Mouse (Mus musculus) lung, adult 2 months (tissue): ENCODE measurements at regions not wholly inside any gene's neighbourhood (a gene's known extent, or its start where the extent isn't known, plus 50 kb on each side); places are given as distances from the start of the nearest gene placed in this dataset.

ENCODE experiments used
- DNase-seq: peaks from one replicate; pipeline ENCODE4 v3.0.0; 2022
- H3K4me1 ChIP-seq: fragments of 200-500 bp; 2 replicates; pipeline ENCODE4 v1.6.1; 2011; ENCODE audit warnings: low read length; ENCODE audit not compliant: control insufficient read depth, insufficient read depth
- H3K4me3 ChIP-seq: fragments of 200-500 bp; replicated peaks from 2 replicates; pipeline ENCODE3; 2011; ENCODE audit warnings: low read depth, mild to moderate bottlenecking, control low read depth, low read length; ENCODE audit errors: extremely low read depth
- CTCF ChIP-seq: fragments of 200-500 bp; IDR thresholded peaks from 2 replicates; pipeline ENCODE4 v1.5.1; 2011; ENCODE audit warnings: mild to moderate bottlenecking, low read length, control low read depth; ENCODE audit not compliant: insufficient read depth
- POLR2A ChIP-seq: fragments of 200-500 bp; IDR thresholded peaks from 2 replicates; pipeline ENCODE4 v1.6.1; 2011; ENCODE audit warnings: low read depth, mild to moderate bottlenecking, control low read depth, low read length, borderline replicate concordance; ENCODE audit errors: extremely low read depth
- WGBS: fragments of 180-500 bp; shearing (Covaris S2); methylation state at CpG from one replicate; pipeline ENCODE4 v1.1.7; 2018; 5-methylcytosine and 5-hydroxymethylcytosine counted together

- H3K4me3 ChIP-seq = no peak overlapping the region
- TF ChIP-seq CTCF (no peak), POLR2A (no peak)
- H3K4me1 ChIP-seq = no peaks in the 10 kb centered on the region
- DNase-seq = no peak
- WGBS = 69% methylated on average over 8 of the region's 8 CpGs
Measured at GRCm38 (mm10) chr4:31608811-31609210, 355.1 kb upstream of the Map3k7 start.

- no peak for TF ChIP-seq POLR2A
- TF ChIP-seq CTCF = no peak
- 79% methylated on average over 6 of the region's 6 CpGs for whole genome bisulfite sequencing
Measured at GRCm38 (mm10) chr4:31609559-31609958, 354.3 kb upstream of the Map3k7 start.

GRCm38 (mm10) chr4:31612147-31612824 lies 351.6 kb upstream of the Map3k7 start:
- 72% methylated on average over 8 of the region's 8 CpGs for WGBS
- DNase-seq = no peak
- Histone ChIP-seq H3K4me1 (no peaks in the 10 kb centered on the region), H3K4me3 (no peak overlapping the region)
- TF ChIP-seq CTCF (no peak), POLR2A (no peak)

More at GRCm38 (mm10) chr4:31609559-31609958, 354.3 kb upstream of the Map3k7 start:
- Histone ChIP-seq H3K4me3 (no peak overlapping the region), H3K4me1 (no peaks in the 10 kb centered on the region)
- no peak for DNase-seq

- TF ChIP-seq POLR2A = no peak
- no peak for TF ChIP-seq CTCF
- H3K4me3 ChIP-seq = no peak overlapping the region
- DNase-seq = no peak
- no peaks in the 10 kb centered on the region for H3K4me1 ChIP-seq
- 77% methylated on average over 9 of the region's 9 CpGs for WGBS
Measured at GRCm38 (mm10) chr4:31612825-31613514, 350.9 kb upstream of the Map3k7 start.

- DNase-seq = no peak
- TF ChIP-seq CTCF (no peak), POLR2A (no peak)
- Histone ChIP-seq H3K4me1 (no peaks in the 10 kb centered on the region), H3K4me3 (no peak overlapping the region)
- 75% methylated on average over 7 of the region's 7 CpGs for WGBS
Measured at GRCm38 (mm10) chr4:31617572-31617971, 346.3 kb upstream of the Map3k7 start.

- Histone ChIP-seq H3K4me3 (no peak overlapping the region), H3K4me1 (no peaks in the 10 kb centered on the region)
- no peak for DNase-seq
- 43% methylated on average over 4 of the region's 4 CpGs for WGBS
- no peak for TF ChIP-seq POLR2A
- no peak for TF ChIP-seq CTCF
Measured at GRCm38 (mm10) chr4:31618026-31618425, 345.9 kb upstream of the Map3k7 start.

- 96% methylated on average over 2 of the region's 2 CpGs for WGBS
- Histone ChIP-seq H3K4me3 (no peak overlapping the region), H3K4me1 (no peaks in the 10 kb centered on the region)
- no peak for TF ChIP-seq CTCF
- TF ChIP-seq POLR2A = no peak
- no peak for DNase-seq
Measured at GRCm38 (mm10) chr4:31621205-31621604, 342.7 kb upstream of the Map3k7 start.

GRCm38 (mm10) chr4:31627053-31627452 lies 336.8 kb upstream of the Map3k7 start:
- TF ChIP-seq CTCF (no peak), POLR2A (no peak)
- 76% methylated on average over 3 of the region's 3 CpGs for WGBS
- no peak for DNase-seq
- H3K4me1 ChIP-seq = no peaks in the 10 kb centered on the region
- no peak overlapping the region for H3K4me3 ChIP-seq

GRCm38 (mm10) chr4:31627777-31628176 lies 336.1 kb upstream of the Map3k7 start:
- no peak for DNase-seq
- TF ChIP-seq CTCF (no peak), POLR2A (no peak)
- Histone ChIP-seq H3K4me1 (no peaks in the 10 kb centered on the region), H3K4me3 (no peak overlapping the region)
- WGBS = 77% methylated on average over 10 of the region's 10 CpGs

GRCm38 (mm10) chr4:31638564-31638963 lies 325.3 kb upstream of the Map3k7 start:
- DNase-seq = no peak
- WGBS = 90% methylated on average over 6 of the region's 6 CpGs
- H3K4me1 ChIP-seq = no peaks in the 10 kb centered on the region
- H3K4me3 ChIP-seq = no peak overlapping the region
- no peak for TF ChIP-seq POLR2A
- no peak for TF ChIP-seq CTCF
